13 mouse cellular contexts compared by ENCODE assay signal in genomic region chr13:83458729-83459128, GRCm38 (mm10). TPM values are rescaled to one million over a fixed set of nuclear protein-coding genes. Genes with fewer than 3 reads are reported as not detected.
DNase-seq lines count a peak whose midpoint lies in the region; ATAC-seq and TF ChIP-seq lines count a peak whose summit lies in the region.
"Had no signal": no experiment of that assay in that cellular context is flagged by ENCODE, and none has a peak within 500 bp of the region (broad histone marks: within the 10 kb centered on the region; RNA-seq: fewer than 3 reads in every experiment).

No protein-coding gene starts in this region.

- no peak overlapping the region for H3K9ac ChIP-seq in embryonic facial prominence, embryonic 13.5 days
- no peak overlapping the region for H3K9ac ChIP-seq in hindbrain, postnatal 0 days (replicated peaks; ENCODE audit: low read length)
- H3K9ac ChIP-seq: liver, embryonic 12.5 days had no signal

- intact Hi-C loops in left cerebral cortex, postnatal 4 days (cut with DNase I), result loop anchor here (10.0 kb wide), 1 partner anchor 84 kb away; no protein-coding TSS in a partner anchor
- intact Hi-C loops in left cerebral cortex, postnatal 36 days (cut with DNase I), result no loop called here
- intact Hi-C loops in heart, postnatal 25 days (cut with DNase I), result no loop called here

- H3K4me2 ChIP-seq in embryonic facial prominence, embryonic 13.5 days, result no peak overlapping the region
- no peak overlapping the region for H3K4me2 ChIP-seq in hindbrain, postnatal 0 days (ENCODE audit: low read depth, low read length)
- H3K4me2 ChIP-seq: liver, embryonic 12.5 days had no signal

- DNase-seq in left cerebral cortex, postnatal 4 days, result peak; percentile 8
- DNase-seq in left cerebral cortex, postnatal 36 days (ENCODE audit: low spot score in 2 of 2), result no peak
- peak; percentile 25 for DNase-seq in 416B (ENCODE audit: low read depth)
- peak; percentile 20 for DNase-seq in hindbrain, postnatal 0 days (ENCODE audit: low spot score)
- no peak for DNase-seq in heart, postnatal 25 days (ENCODE audit: low spot score)
- no peak for DNase-seq in spleen, postnatal 14 days (ENCODE audit: low spot score in 2 of 2)
- no peak for DNase-seq in layer of hippocampus, adult 9-11 months
- DNase-seq: adrenal gland, adult 8-10 months; heart, adult 2 months; kidney, postnatal 25 days had no signal

- no peak for TF ChIP-seq CTCF in hindbrain, postnatal 0 days (IDR thresholded peaks at IDR 0.05; ENCODE audit: low read depth)

- H3K27ac ChIP-seq in embryonic facial prominence, embryonic 13.5 days, result 0 out of 2 replicates have a peak overlapping the region, but pooled peaks have one; percentile 1
- no peak overlapping the region for H3K27ac ChIP-seq in hindbrain, postnatal 0 days
- H3K27ac ChIP-seq: heart, adult 2 months; liver, embryonic 12.5 days had no signal

- H3K4me3 ChIP-seq in embryonic facial prominence, embryonic 13.5 days, result no peak overlapping the region
- H3K4me3 ChIP-seq in hindbrain, postnatal 0 days (ENCODE audit: low read length), result no peak overlapping the region
- H3K4me3 ChIP-seq: heart, adult 2 months; liver, embryonic 12.5 days had no signal

- H3K4me1 ChIP-seq in embryonic facial prominence, embryonic 13.5 days, result peaks cover 21% of the 10 kb centered on the region
- H3K4me1 ChIP-seq in hindbrain, postnatal 0 days (ENCODE audit: insufficient read depth, low read length), result no peaks in the 10 kb centered on the region
- H3K4me1 ChIP-seq: liver, embryonic 12.5 days had no signal

- no peaks in the 10 kb centered on the region for H3K27me3 ChIP-seq in embryonic facial prominence, embryonic 13.5 days
- H3K27me3 ChIP-seq in hindbrain, postnatal 0 days (ENCODE audit: insufficient read depth, low read length), result no peaks in the 10 kb centered on the region
- H3K27me3 ChIP-seq: CH12.LX; liver, embryonic 12.5 days had no signal

- H3K36me3 ChIP-seq in embryonic facial prominence, embryonic 13.5 days, result no peaks in the 10 kb centered on the region
- no peaks in the 10 kb centered on the region for H3K36me3 ChIP-seq in hindbrain, postnatal 0 days (ENCODE audit: insufficient read depth, low read length)
- H3K36me3 ChIP-seq: liver, embryonic 12.5 days had no signal

- no peaks in the 10 kb centered on the region for H3K9me3 ChIP-seq in embryonic facial prominence, embryonic 13.5 days
- H3K9me3 ChIP-seq in hindbrain, postnatal 0 days (ENCODE audit: low read length), result no peaks in the 10 kb centered on the region
- H3K9me3 ChIP-seq: liver, embryonic 12.5 days had no signal

- peak; percentile 84 for ATAC-seq in embryonic facial prominence, embryonic 13.5 days (ENCODE audit: insufficient number of reproducible peaks, insufficient read depth, low FRiP score, low TSS enrichment, low read depth)
- ATAC-seq in hindbrain, postnatal 0 days, result no peak
- ATAC-seq: liver, embryonic 12.5 days had no signal

RNA-seq across cellular contexts. Expression of gene Mef2c, which starts 45.1 kb away (rescaled TPM):
- 1,000 to 10,000 TPM; 1,096 to 1,344 TPM for total RNA-seq in left cerebral cortex, postnatal 4 days (2021)
- 100 to 1,000 TPM; 620 to 698 TPM for total RNA-seq in left cerebral cortex, postnatal 36 days (2021)
- 169 and 192 TPM in 2 replicates for polyA plus RNA-seq in embryonic facial prominence, embryonic 13.5 days (2015; fragmentation: Nextera tagmentation; extraction: Ambion mirVana)
- 23.6 and 27.2 TPM in 2 replicates for total RNA-seq in hindbrain, postnatal 0 days (2014; rRNA removed)
- 45.7 and 46.2 TPM in 2 replicates for polyA plus RNA-seq in hindbrain, postnatal 0 days (2015; fragmentation: Nextera tagmentation; extraction: Ambion mirVana)
- 10 to 100 TPM; 72.7 to 76.0 TPM for total RNA-seq in heart, postnatal 25 days (2021)

Comparison
In these comparisons a context has a peak if more than half of its experiments do, and no peak if none do; other contexts are left out.
1. DNase-seq: peak in left cerebral cortex, postnatal 4 days (single experiment), 416B (single experiment) and hindbrain, postnatal 0 days (single experiment); none in left cerebral cortex, postnatal 36 days (0 of 2), heart, postnatal 25 days (single experiment), spleen, postnatal 14 days (0 of 2) and layer of hippocampus, adult 9-11 months (single experiment).
2. RNA of gene Mef2c, which starts 45.1 kb away (total RNA-seq): 1,096 to 1,344 TPM in left cerebral cortex, postnatal 4 days and 620 to 698 TPM in left cerebral cortex, postnatal 36 days; 72.7 to 76.0 TPM in heart, postnatal 25 days and 23.6 to 27.2 TPM in hindbrain, postnatal 0 days; every median in the first group is over 4 times any median in the second.